Mouse (Mus musculus): ENCODE measurements around the gene H2-DMb1.

Gene H2-DMb1

GRCm38 (mm10) chr17:34152923-34153322, at the start of gene H2-DMb1:
H2-DMb1 (plus strand) TSS chr17:34153072.
- DNase-seq (ENCODE audit: low read depth, low spot score), result no peak

- no peak for DNase-seq (ENCODE audit: low read depth, low spot score)
These were observed 48.1 kb upstream of the H2-DMb1 start for GRCm38 (mm10) chr17:34104804-34105203.

DNA sequence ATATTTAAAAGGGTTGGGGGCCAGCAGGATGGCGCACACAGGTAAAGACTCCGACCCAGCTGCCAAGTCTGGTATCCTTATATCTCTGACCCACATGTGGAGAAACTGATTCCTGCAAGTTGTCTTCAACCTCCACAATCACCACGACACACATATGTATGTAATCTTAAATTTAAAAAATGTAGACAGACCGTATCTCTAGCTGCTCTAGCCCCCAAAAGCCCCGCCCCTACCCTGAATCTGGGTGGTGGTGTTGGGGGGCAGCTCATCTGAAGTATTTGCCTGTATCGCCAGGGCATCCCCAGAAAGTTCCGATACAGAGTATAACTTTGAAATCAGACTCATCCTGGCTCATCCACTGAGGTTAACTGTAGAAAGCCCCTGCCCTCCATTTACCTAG, 46.3 kb upstream of the H2-DMb1 start:
- DNase-seq (ENCODE audit: low read depth, low spot score), result no peak

GRCm38 (mm10) chr17:34107109-34107867, 45.6 kb upstream of the H2-DMb1 start:
- DNase-seq (ENCODE audit: low read depth, low spot score), result no peak

DNA sequence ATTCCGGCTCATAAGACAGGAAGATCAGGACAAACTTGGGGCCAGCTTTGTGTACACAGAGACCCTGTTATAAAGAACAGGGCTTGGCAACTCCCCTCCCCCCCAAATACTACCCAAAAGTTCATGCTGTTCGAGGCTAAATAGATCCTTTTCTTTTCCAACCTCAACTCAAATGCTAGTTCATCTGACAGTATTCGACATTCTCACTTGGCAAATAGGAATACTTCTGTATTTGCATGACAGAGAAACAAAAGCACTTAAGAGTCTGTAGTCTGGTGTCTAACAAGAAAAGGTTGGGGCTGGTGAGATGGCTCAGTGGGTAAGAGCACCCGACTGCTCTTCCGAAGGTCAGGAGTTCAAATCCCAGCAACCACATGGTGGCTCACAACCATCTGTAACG, 44.4 kb upstream of the H2-DMb1 start:
- no peak for DNase-seq (ENCODE audit: low read depth, low spot score)

GRCm38 (mm10) chr17:34109038-34109805, 43.6 kb upstream of the H2-DMb1 start:
- DNase-seq (ENCODE audit: low read depth, low spot score), result no peak

GRCm38 (mm10) chr17:34109806-34110195, 43.1 kb upstream of the H2-DMb1 start:
- DNase-seq (ENCODE audit: low read depth, low spot score), result no peak

GRCm38 (mm10) chr17:34110309-34110708, 42.6 kb upstream of the H2-DMb1 start:
- DNase-seq (ENCODE audit: low read depth, low spot score), result no peak

- DNase-seq (ENCODE audit: low read depth, low spot score), result no peak
These were observed 38.8 kb upstream of the H2-DMb1 start for GRCm38 (mm10) chr17:34114114-34114513.

GRCm38 (mm10) chr17:34116736-34117370, 36.0 kb upstream of the H2-DMb1 start:
- no peak for DNase-seq (ENCODE audit: low read depth, low spot score)

GRCm38 (mm10) chr17:34117421-34118112, 35.3 kb upstream of the H2-DMb1 start:
- no peak for DNase-seq (ENCODE audit: low read depth, low spot score)

- no peak for DNase-seq (ENCODE audit: low read depth, low spot score)
These were observed 34.6 kb upstream of the H2-DMb1 start for GRCm38 (mm10) chr17:34118113-34118872.

DNA sequence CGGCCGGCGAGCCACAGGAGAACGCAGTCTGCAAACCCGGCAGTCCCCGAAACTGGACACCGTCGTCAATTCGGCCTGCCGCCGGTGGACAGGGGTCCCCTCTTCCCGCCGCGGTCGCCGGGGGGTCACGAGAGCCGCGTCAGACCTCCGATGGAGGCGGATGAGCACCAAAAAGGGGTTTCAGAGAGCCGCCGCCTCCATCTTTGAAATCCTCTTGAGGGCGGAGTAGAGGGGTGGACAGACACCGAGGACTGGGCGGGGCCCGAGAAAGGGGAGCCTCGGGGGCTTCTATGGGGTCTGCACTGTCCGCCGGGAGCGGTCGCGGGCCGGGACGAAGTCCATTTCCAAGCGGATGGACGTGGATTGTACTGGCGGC, 34.0 kb upstream of the H2-DMb1 start:
- no peak for DNase-seq (ENCODE audit: low read depth, low spot score)

DNA sequence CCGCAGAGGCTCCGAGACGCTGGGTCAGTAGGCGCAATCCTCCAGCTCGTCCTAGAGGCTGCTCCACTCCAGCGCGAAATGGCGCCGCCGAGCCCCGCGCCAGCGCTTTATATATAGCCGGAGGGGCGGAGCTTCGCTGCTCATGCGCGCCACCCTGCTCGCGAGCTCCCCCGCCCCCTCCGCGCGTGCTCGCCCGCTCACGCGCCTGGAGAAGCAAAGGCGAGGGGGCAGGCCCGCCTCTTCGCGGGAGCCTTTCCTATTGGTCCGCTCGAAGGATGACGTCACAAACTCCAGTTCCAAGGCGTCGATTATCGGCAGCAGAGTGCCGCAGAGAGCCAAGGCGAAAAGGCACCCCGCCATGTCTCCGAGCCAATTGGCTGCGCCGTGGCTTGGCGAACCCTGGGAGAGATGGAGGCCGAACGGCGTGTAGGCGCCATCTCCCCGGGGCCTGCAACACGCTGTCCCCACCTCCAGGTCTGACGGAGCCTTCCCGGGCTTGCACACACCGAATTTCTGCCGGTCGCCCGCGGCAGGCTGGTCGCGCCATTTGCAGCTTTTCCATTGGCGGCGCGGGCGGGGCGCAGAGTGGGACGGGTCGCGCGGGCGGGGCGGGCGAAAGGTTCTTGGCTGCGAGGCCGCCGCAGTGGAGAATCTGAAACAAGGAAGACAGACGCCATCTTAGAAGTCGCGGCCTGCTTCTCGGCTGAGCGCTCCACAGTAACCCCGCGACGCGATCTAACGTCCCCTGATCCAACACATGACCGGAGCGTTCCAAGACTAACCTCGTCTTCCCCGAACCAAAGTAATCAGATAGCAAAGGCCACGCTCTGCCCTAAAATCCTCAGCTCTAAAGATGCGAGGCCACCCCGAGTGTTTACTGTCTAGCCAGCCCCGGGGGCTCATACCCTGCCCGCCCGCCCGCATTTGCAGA, 33.4 kb upstream of the H2-DMb1 start, which contains the start of gene H2-DMa:
H2-DMa (plus strand) TSS at position 293 of the 931 bp plus-strand sequence.
- peak; percentile 98 for DNase-seq (ENCODE audit: low read depth, low spot score)

DNA sequence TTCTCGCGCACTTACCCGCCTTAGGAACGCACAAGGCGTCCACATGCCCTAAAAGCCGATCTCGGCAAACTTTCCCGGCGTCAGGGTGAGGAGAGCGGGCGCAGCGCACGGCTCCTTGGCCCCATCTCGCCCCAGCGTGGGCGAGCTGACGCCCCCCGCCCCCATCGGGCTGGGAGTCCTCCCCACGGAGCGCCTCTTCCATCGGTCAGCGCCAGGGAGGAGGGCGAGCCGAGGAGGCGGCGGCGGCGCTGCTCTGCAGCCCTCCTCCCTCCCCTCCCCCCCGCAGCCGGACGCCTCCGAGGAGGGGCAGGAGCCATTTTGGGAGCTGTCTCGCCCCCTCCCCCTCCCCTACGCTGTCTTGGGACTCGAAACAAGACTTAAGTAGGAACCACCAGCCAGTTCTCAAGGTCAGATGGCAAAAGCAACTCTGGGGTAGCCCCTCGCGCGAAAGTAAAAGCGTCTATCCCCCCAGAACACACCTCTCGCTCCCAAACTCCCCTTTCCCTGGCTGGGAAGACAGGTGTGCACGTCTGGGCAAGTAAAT, 32.6 kb upstream of the H2-DMb1 start:
- DNase-seq (ENCODE audit: low read depth, low spot score), result no peak

- no peak for DNase-seq (ENCODE audit: low read depth, low spot score)
These were observed 32.1 kb upstream of the H2-DMb1 start for GRCm38 (mm10) chr17:34120814-34121171.

DNA sequence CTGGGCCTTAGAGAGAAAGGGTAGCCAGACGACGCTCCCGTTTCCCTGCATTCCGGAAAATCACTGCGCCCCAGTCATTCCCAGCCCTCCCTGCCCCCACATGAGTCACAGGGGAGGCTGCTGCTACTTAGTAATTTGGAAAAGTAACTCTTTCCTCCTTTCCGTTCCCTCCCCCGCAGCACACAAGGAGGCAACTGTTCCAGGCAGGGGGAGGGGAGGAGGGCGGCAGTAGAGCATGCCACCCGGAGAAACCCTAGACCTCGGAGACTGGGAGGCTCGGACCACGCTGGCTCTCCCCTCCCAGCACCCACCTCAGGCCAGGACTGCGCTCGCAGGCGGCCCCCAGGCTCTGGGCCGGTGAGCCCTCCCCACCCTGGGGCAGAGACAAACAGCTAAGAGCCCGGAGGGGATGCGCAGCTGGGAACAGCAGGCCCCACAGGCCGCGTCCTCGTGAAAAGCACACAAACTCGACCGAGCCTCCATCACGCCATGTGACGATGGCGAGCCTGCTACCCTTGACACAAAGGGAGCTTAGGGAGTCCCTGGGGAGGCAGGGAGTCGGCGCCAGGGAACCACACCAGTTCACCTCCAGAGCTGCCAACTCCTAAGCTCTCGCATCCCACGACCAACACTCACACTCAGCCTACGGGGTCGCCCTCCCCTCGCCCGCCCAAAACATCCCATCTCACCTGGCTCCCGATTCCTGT, 31.5 kb upstream of the H2-DMb1 start:
- DNase-seq (ENCODE audit: low read depth, low spot score), result no peak

DNA sequence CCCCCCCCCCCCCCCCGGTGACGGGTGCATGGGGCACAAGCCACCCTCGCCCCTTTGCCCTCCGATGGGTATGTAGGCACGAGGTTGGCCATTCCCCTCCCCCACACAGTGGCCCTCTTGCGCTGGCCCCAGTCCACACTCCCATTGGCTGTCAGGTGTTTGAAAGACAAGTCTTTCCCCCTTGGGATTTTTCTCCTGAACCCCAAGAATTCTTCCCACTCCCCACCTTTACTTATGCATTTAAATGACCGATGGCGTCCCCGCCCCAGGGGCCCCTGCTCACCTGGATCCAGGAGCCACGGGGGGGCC, 31.0 kb upstream of the H2-DMb1 start:
- DNase-seq (ENCODE audit: low read depth, low spot score), result no peak

Data from brain, embryonic 18.5 days (tissue).